Mouse (Mus musculus) brain, embryonic 14.5 days (tissue): ENCODE measurements around the gene Inafm1. TPM values are rescaled to one million over a fixed set of nuclear protein-coding genes. Genes with fewer than 3 reads are reported as not detected.
"Not testable (repeated sequence)": the region's sequence is repeated elsewhere in the genome, so short reads cannot be mapped to it uniquely, and the experiment has no call there.

Experiments used
- DNase-seq: peaks from one replicate; pipeline ENCODE4 v3.0.0-alpha.2; 2011; ENCODE audit warnings: low read depth
- CTCF ChIP-seq: fragments of 200-500 bp; IDR thresholded peaks from 2 replicates; pipeline ENCODE4 v1.5.1; 2012; ENCODE audit warnings: inconsistent platforms, mild to moderate bottlenecking, moderate library complexity, borderline replicate concordance; ENCODE audit not compliant: insufficient read depth, insufficient read length; ENCODE audit errors: extremely low read depth
- POLR2A ChIP-seq: fragments of 200-500 bp; IDR thresholded peaks from 2 replicates; pipeline ENCODE4 v1.6.1; 2012; ENCODE audit warnings: mild to moderate bottlenecking, inconsistent platforms, borderline replicate concordance; ENCODE audit not compliant: poor library complexity, insufficient read depth, insufficient read length, severe bottlenecking; ENCODE audit errors: extremely low read depth
- polyA plus RNA-seq: library from polyadenylated mRNA; depleted of rRNA; stranded (reverse); fragments of >200 nt; gene quantifications from 2 replicates; pipeline ENCODE4 v1.2.3, GENCODE M21; 2012

Inafm1 gene
- polyA plus RNA-seq, 1 experiment, result 50.1 TPM

- TF ChIP-seq CTCF, result no peak
- no peak for TF ChIP-seq POLR2A
- DNase-seq, result peak; percentile 71
Observed at GRCm38 (mm10) chr7:16310521-16311452, 37.4 kb upstream of the Inafm1 start.

- DNase-seq, result peak; percentile 67
- TF ChIP-seq CTCF (peak; percentile 67), POLR2A (no peak)
Observed at GRCm38 (mm10) chr7:16310020-16310520, 36.7 kb upstream of the Inafm1 start.

GRCm38 (mm10) chr7:16309318-16310019 lies 36.1 kb upstream of the Inafm1 start:
- TF ChIP-seq POLR2A (no peak), CTCF (no peak)
- peak; percentile 85 for DNase-seq

GRCm38 (mm10) chr7:16308555-16309317 lies 35.3 kb upstream of the Inafm1 start:
- TF ChIP-seq POLR2A (no peak), CTCF (no peak)
- peak; percentile 18 for DNase-seq

- DNase-seq, result not testable (repeated sequence)
Observed at GRCm38 (mm10) chr7:16308093-16308492, 34.7 kb upstream of the Inafm1 start, which contains the start of gene Bbc3. Bbc3 (plus strand) TSS chr7:16308393.

- not testable (repeated sequence) for DNase-seq
Observed at GRCm38 (mm10) chr7:16307141-16307540, 33.7 kb upstream of the Inafm1 start.

GRCm38 (mm10) chr7:16299419-16300035 lies 26.1 kb upstream of the Inafm1 start:
- DNase-seq, result peak; percentile 98
- TF ChIP-seq POLR2A (peak; percentile 39; the same call in 1 of the 2 replicates), CTCF (no peak)

GRCm38 (mm10) chr7:16298927-16299326 lies 25.5 kb upstream of the Inafm1 start:
- no peak for DNase-seq
- TF ChIP-seq CTCF (no peak), POLR2A (no peak)

GRCm38 (mm10) chr7:16297616-16298015 lies 24.2 kb upstream of the Inafm1 start:
- no peak for DNase-seq
- TF ChIP-seq POLR2A, result no peak
- no peak for TF ChIP-seq CTCF

- peak; percentile 40 for TF ChIP-seq CTCF
- TF ChIP-seq POLR2A, result no peak
Observed at GRCm38 (mm10) chr7:16296766-16297390, 23.5 kb upstream of the Inafm1 start.

GRCm38 (mm10) chr7:16296146-16296545 lies 22.7 kb upstream of the Inafm1 start:
- no peak for DNase-seq
- no peak for TF ChIP-seq CTCF
- TF ChIP-seq POLR2A, result no peak

More at GRCm38 (mm10) chr7:16296766-16297390, 23.5 kb upstream of the Inafm1 start:
- peak; percentile 90 for DNase-seq

GRCm38 (mm10) chr7:16295321-16295900 lies 22.0 kb upstream of the Inafm1 start:
- peak; percentile 88 for DNase-seq
- no peak for TF ChIP-seq POLR2A
- TF ChIP-seq CTCF, result no peak

- TF ChIP-seq POLR2A, result no peak
- peak; percentile 97 for TF ChIP-seq CTCF
- DNase-seq, result peak; percentile 95
Observed at GRCm38 (mm10) chr7:16294837-16295236, 21.4 kb upstream of the Inafm1 start.
